ENCODE assay signal across 12 mouse cellular contexts in the genomic region with DNA sequence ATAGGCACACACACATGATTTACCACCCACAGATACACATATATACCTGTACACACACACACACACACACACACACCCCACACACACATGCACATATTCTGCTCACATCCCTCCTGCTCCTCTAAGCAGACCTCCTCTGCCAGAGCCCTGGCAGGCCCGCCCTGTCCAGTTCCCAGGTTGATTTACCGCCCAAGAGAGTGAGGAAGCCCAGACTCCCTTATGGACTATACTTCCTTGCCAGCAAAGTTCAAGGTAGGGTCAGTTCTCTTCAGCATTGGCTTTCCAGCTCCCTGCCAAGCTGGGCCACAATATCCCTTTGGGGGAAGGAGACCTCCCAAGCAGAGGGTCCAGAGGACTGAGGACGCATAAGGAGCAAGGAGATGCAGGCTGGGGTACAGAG.
DNase-seq lines count a peak whose midpoint lies in the region; ATAC-seq and TF ChIP-seq lines count a peak whose summit lies in the region.
"Had no signal": no experiment of that assay in that cellular context is flagged by ENCODE, and none has a peak within 500 bp of the region (broad histone marks: within the 10 kb centered on the region; RNA-seq: fewer than 3 reads in every experiment).

No protein-coding gene starts in this region.

- H3K4me2 ChIP-seq in lung, embryonic 14.5 days = no peak overlapping the region
- H3K4me2 ChIP-seq in lung, postnatal 0 days (replicated peaks; ENCODE audit: low read depth, low read length) = no peak overlapping the region
- no peak overlapping the region for H3K4me2 ChIP-seq in kidney, postnatal 0 days (ENCODE audit: low read length)
- no peak overlapping the region for H3K4me2 ChIP-seq in stomach, embryonic 16.5 days (ENCODE audit: low read depth, low read length)
- H3K4me2 ChIP-seq: embryonic facial prominence, embryonic 12.5 days; liver, embryonic 15.5 days had no signal

- H3K4me1 ChIP-seq in lung, embryonic 14.5 days (ENCODE audit: insufficient read depth) = peaks cover 15% of the 10 kb centered on the region
- no peaks in the 10 kb centered on the region for H3K4me1 ChIP-seq in lung, postnatal 0 days (ENCODE audit: insufficient read depth, low read depth, low read length)
- peaks cover 8% of the 10 kb centered on the region; the same call in 1 of the 2 replicates for H3K4me1 ChIP-seq in kidney, postnatal 0 days (replicated peaks; ENCODE audit: insufficient read depth, low read length)
- H3K4me1 ChIP-seq in stomach, embryonic 16.5 days (ENCODE audit: control insufficient read depth, insufficient read depth, low read length) = peaks cover 27% of the 10 kb centered on the region
- H3K4me1 ChIP-seq: liver, embryonic 15.5 days had no signal

- ATAC-seq in lung, embryonic 14.5 days (ENCODE audit: insufficient read depth) = peak; percentile 31; the same call in 1 of the 2 replicates
- ATAC-seq in lung, postnatal 0 days = no peak
- ATAC-seq in kidney, postnatal 0 days (replicated peaks; ENCODE audit: low FRiP score, low read depth) = no peak; the same call in 1 of the 2 replicates
- ATAC-seq in stomach, embryonic 16.5 days (ENCODE audit: insufficient read depth, low FRiP score) = peak; percentile 74; the same call in 1 of the 2 replicates
- ATAC-seq: hindbrain, embryonic 16.5 days had no signal

- no peak overlapping the region for H3K9ac ChIP-seq in lung, embryonic 14.5 days
- H3K9ac ChIP-seq in lung, postnatal 0 days (replicated peaks; ENCODE audit: low read depth) = no peak overlapping the region
- H3K9ac ChIP-seq in kidney, postnatal 0 days (ENCODE audit: low read depth, low read length) = no peak overlapping the region
- no peak overlapping the region for H3K9ac ChIP-seq in stomach, embryonic 16.5 days (ENCODE audit: low read length)
- H3K9ac ChIP-seq: embryonic facial prominence, embryonic 12.5 days; liver, embryonic 15.5 days had no signal

- WGBS in lung, embryonic 14.5 days = 40% methylated on average over 3 of the region's 3 CpGs
- 37% methylated on average over 3 of the region's 3 CpGs for WGBS in lung, postnatal 0 days
- 23% methylated on average over 3 of the region's 3 CpGs for WGBS in kidney, postnatal 0 days
- 35% methylated on average over 3 of the region's 3 CpGs for WGBS in stomach, embryonic 16.5 days

- H3K9me3 ChIP-seq in lung, embryonic 14.5 days (ENCODE audit: low read depth, low read length) = no peaks in the 10 kb centered on the region
- no peaks in the 10 kb centered on the region for H3K9me3 ChIP-seq in lung, postnatal 0 days (ENCODE audit: low read length)
- H3K9me3 ChIP-seq in kidney, postnatal 0 days (replicated peaks; ENCODE audit: low read length) = no peaks in the 10 kb centered on the region
- no peaks in the 10 kb centered on the region for H3K9me3 ChIP-seq in stomach, embryonic 16.5 days (replicated peaks; ENCODE audit: control insufficient read depth, low read length)
- H3K9me3 ChIP-seq: embryonic facial prominence, embryonic 12.5 days; forebrain, embryonic 10.5 days; liver, embryonic 15.5 days had no signal

- TF ChIP-seq EP300 in lung, postnatal 0 days (IDR thresholded peaks at IDR 0.05) = no peak

- H3K27me3 ChIP-seq in lung, embryonic 14.5 days (ENCODE audit: insufficient read depth, low read length) = no peaks in the 10 kb centered on the region
- no peaks in the 10 kb centered on the region for H3K27me3 ChIP-seq in lung, postnatal 0 days (replicated peaks; ENCODE audit: insufficient read depth, low read length)
- H3K27me3 ChIP-seq in kidney, postnatal 0 days (ENCODE audit: insufficient read depth, low read length) = no peaks in the 10 kb centered on the region
- H3K27me3 ChIP-seq in stomach, embryonic 16.5 days (ENCODE audit: control insufficient read depth, insufficient read depth, low read length) = no peaks in the 10 kb centered on the region
- H3K27me3 ChIP-seq: embryonic facial prominence, embryonic 12.5 days; liver, embryonic 15.5 days had no signal

- DNase-seq in heart, adult 11 months = peak; percentile 92
- no peak for DNase-seq in heart, postnatal 25 days (ENCODE audit: low spot score)
- DNase-seq in lung, embryonic 14.5 days = peak; percentile 74
- DNase-seq in lung, postnatal 0 days (ENCODE audit: low spot score) = no peak
- peak; percentile 75 for DNase-seq in kidney, postnatal 0 days (ENCODE audit: low spot score)
- no peak for DNase-seq in thymus, postnatal 14 days
- DNase-seq: right cerebral cortex, postnatal 14 days had no signal

- no peak overlapping the region for H3K4me3 ChIP-seq in lung, embryonic 14.5 days (ENCODE audit: low read depth, low read length)
- H3K4me3 ChIP-seq in lung, postnatal 0 days (ENCODE audit: low read depth, low read length) = no peak overlapping the region
- no peak overlapping the region for H3K4me3 ChIP-seq in kidney, postnatal 0 days (replicated peaks; ENCODE audit: low read depth, low read length)
- H3K4me3 ChIP-seq in stomach, embryonic 16.5 days (replicated peaks; ENCODE audit: low read length) = no peak overlapping the region
- H3K4me3 ChIP-seq: embryonic facial prominence, embryonic 12.5 days; forebrain, embryonic 10.5 days; liver, embryonic 15.5 days had no signal

- TF ChIP-seq CTCF in lung, embryonic 14.5 days (IDR thresholded peaks at IDR 0.05; ENCODE audit: low read depth) = no peak
- no peak for TF ChIP-seq CTCF in lung, postnatal 0 days (IDR thresholded peaks at IDR 0.05)
- no peak for TF ChIP-seq CTCF in kidney, postnatal 0 days (IDR thresholded peaks at IDR 0.05; ENCODE audit: low read depth)

- H3K27ac ChIP-seq in lung, embryonic 14.5 days (ENCODE audit: low read depth) = no peak overlapping the region
- no peak overlapping the region for H3K27ac ChIP-seq in lung, postnatal 0 days (ENCODE audit: low read length)
- no peak overlapping the region for H3K27ac ChIP-seq in kidney, postnatal 0 days
- H3K27ac ChIP-seq in stomach, embryonic 16.5 days (ENCODE audit: low read length) = peak overlapping the region; percentile 4; the same call in 1 of the 2 replicates
- H3K27ac ChIP-seq: embryonic facial prominence, embryonic 12.5 days; forebrain, embryonic 10.5 days; liver, embryonic 15.5 days had no signal

- intact Hi-C loops in heart, postnatal 25 days (cut with DNase I) = loop anchor here (5.0 kb wide), 1 partner anchor 538 kb away; no protein-coding TSS in a partner anchor

- H3K36me3 ChIP-seq in lung, embryonic 14.5 days (ENCODE audit: insufficient read depth) = no peaks in the 10 kb centered on the region
- H3K36me3 ChIP-seq in lung, postnatal 0 days (ENCODE audit: insufficient read depth, low read length) = no peaks in the 10 kb centered on the region
- no peaks in the 10 kb centered on the region for H3K36me3 ChIP-seq in kidney, postnatal 0 days (ENCODE audit: insufficient read depth, low read length)
- no peaks in the 10 kb centered on the region for H3K36me3 ChIP-seq in stomach, embryonic 16.5 days (ENCODE audit: control insufficient read depth, insufficient read depth, low read length)
- H3K36me3 ChIP-seq: embryonic facial prominence, embryonic 12.5 days; forebrain, embryonic 10.5 days; liver, embryonic 15.5 days had no signal

Comparison
In these comparisons a context has a peak if more than half of its experiments do, and no peak if none do; other contexts are left out.
1. DNase-seq: peak in heart, adult 11 months (single experiment), lung, embryonic 14.5 days (single experiment) and kidney, postnatal 0 days (single experiment); none in heart, postnatal 25 days (single experiment), lung, postnatal 0 days (single experiment) and thymus, postnatal 14 days (single experiment).
2. ATAC-seq: peak in lung, embryonic 14.5 days (single experiment) and stomach, embryonic 16.5 days (single experiment); none in lung, postnatal 0 days (single experiment) and kidney, postnatal 0 days (single experiment).